Mouse (Mus musculus): ENCODE data around the gene Dhx8. TPM values are rescaled to one million over a fixed set of nuclear protein-coding genes. Genes with fewer than 3 reads are reported as not detected.

Gene Dhx8
- polyA plus RNA-seq (2014; fragmentation: Nextera tagmentation; extraction: Ambion mirVana), result 18.5 and 21.2 TPM in 2 replicates

DNA sequence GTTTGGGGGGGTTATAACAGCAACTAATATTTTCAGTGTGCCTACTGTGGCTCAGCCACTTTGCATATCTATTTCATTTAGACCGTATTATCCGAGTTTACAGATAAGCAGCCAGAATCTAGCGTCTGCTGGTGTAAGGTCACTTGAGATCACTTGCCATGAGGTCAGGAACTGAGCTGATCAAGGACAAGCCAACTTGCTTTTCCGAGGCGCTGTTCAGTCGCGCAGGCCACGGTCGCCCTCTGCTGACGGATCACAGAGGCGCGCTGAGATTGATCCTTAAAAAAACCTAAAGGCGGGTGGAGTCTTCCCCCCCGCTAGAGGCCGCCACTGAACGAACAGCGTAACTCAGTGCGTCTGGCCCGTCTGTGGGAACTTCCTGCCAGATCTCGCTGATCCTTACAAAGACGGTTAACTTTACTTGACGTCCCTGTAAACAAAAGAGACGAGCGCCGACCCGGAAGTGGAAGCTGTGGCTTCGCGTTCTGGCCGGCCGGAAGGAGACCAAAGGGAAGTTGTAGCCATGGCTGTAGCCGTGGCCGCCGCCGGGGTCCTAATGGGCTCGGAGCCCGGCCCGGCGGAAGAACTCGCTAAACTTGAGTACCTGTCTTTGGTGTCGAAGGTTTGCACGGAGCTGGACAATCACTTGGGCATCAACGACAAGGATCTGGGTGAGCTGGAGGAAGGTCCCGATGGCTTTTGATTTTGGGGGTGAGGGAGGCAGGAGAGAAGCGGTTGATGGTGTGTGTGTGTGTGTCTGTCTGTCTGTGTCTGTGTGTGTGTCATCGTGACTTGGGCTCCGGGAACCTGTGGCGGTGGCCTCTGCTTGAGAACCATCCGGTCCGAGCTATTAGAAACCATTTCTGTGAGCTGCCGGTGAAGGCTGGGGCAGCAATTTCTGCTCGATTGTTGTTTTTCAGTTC lies at the start of gene Dhx8:
Dhx8 (plus strand) TSS at position 402 of the 923 bp plus-strand sequence.
- Histone ChIP-seq H3K9ac (ENCODE audit: low read length) (peak within 1 kb of the TSS; percentile 82), H3K9me3 (ENCODE audit: control insufficient read depth, low read length) (no peaks in the 10 kb centered on the region), H3K4me1 (ENCODE audit: control insufficient read depth in 2 of 2, insufficient read depth in 2 of 2, low read length in 2 of 2) (peaks cover 0 to 12% of the 10 kb centered on the region in 2 experiments; a peak in 3 of 4 replicates), H3K4me3 (ENCODE audit: control insufficient read depth in 1 of 2, insufficient read depth in 1 of 2, low read depth in 1 of 2, low read length in 2 of 2) (peak within 1 kb of the TSS; percentile 68 to 98), H3K4me2 (ENCODE audit: low read length) (peak within 1 kb of the TSS; percentile 68), H3K27ac (replicated peaks in 1 of 2; ENCODE audit: control insufficient read depth in 1 of 2, insufficient read depth in 1 of 2, low read depth in 2 of 2, low read length in 2 of 2) (peak within 1 kb of the TSS; percentile 64 to 69; a peak in 3 of 4 replicates), H3K27me3 (ENCODE audit: control insufficient read depth, insufficient read depth, low read length) (no peaks in the 10 kb centered on the region), H3K36me3 (ENCODE audit: control insufficient read depth, insufficient read depth, low read length) (peaks cover 34% of the 10 kb centered on the region)
- peak; percentile 94 for ATAC-seq (ENCODE audit: insufficient number of reproducible peaks, insufficient read depth, low FRiP score, low read depth)
- WGBS, result under 1% methylated on average over 51 of the region's 51 CpGs

DNA sequence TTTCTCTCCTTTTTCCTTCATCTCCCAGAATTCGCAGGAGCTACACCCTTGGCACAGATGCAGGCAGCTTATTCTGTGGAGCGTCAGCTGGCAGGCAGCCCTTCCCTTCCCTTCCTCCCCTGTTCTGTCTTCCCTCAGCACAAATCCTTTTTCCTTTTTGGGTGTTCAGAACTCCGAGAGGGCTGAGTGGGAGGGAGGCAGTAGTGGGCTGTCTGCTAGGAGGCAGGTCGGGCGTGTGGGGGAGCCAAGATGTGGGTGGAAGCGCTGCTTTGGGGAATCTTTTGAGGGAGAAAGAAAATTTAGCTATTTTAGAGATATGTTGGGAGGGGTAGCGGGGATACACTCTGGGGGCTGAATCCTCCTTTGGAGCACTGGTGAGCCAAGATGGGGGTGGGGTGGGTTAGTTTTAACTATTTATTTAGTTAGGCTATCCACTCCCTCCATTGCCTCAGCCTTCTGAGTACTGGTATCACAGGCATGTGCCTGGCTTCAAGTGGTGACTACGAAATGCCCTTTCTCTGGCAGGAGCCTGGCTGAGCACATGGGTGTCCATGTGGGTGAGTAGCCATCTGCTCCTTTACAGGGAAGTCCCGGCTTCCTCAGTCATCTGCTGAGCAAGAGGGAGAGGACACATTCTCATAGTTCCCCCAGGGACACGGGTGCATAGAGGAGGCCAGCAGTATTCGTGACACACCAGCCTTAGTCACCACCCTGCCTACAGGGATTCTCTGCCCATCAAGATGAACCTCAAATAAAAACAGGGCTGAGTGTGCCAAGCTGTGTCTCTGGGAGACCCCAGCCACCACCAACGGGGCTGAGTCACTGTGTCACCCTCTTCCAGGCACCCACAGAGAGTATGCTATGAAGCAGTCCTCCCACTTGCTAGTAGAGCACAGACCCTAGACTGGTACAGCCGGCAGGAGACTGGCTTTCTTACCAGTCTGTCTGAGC lies 45.1 kb upstream of the Dhx8 start:
- H3K4me2 ChIP-seq (ENCODE audit: low read length), result peak overlapping the region; percentile 42
- H3K36me3 ChIP-seq (ENCODE audit: control insufficient read depth, insufficient read depth, low read length), result no peaks in the 10 kb centered on the region
- H3K4me1 ChIP-seq (ENCODE audit: control insufficient read depth in 2 of 2, insufficient read depth in 2 of 2, low read length in 2 of 2), result peaks cover 9 to 14% of the 10 kb centered on the region in 2 experiments
- H3K4me3 ChIP-seq (ENCODE audit: control insufficient read depth in 1 of 2, insufficient read depth in 1 of 2, low read depth in 1 of 2, low read length in 2 of 2), result no peak overlapping the region
- peak overlapping the region; percentile 12 to 62; a peak in 3 of 4 replicates for H3K27ac ChIP-seq (replicated peaks in 1 of 2; ENCODE audit: control insufficient read depth in 1 of 2, insufficient read depth in 1 of 2, low read depth in 2 of 2, low read length in 2 of 2)
- H3K9ac ChIP-seq (ENCODE audit: low read length), result peak overlapping the region; percentile 26; the same call in 1 of the 2 replicates
- WGBS, result 27% methylated on average over 13 of the region's 13 CpGs
- H3K9me3 ChIP-seq (ENCODE audit: control insufficient read depth, low read length), result no peaks in the 10 kb centered on the region
- H3K27me3 ChIP-seq (ENCODE audit: control insufficient read depth, insufficient read depth, low read length), result no peaks in the 10 kb centered on the region
- peak; percentile 54 for ATAC-seq (ENCODE audit: insufficient number of reproducible peaks, insufficient read depth, low FRiP score, low read depth)

DNA sequence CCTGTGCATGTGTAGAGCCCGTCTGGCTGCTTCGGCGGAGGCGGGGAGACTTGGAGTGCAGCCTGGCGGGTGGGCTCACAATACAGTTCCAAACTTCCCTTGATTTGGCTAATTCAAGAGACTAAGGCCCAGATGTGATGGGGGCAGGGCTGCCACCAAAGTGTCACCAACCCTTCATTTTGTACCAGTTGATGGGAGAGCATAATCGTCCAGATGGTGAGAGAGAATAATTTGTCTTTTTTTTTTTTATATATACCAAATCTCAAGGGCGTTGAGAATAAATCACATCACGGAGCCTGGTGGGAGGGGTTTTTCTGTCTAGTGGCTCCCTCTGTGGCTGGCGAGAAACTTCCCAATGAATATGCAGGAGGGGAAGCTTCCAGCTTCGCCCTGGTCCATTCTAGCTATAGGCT lies 43.0 kb upstream of the Dhx8 start:
- WGBS, result 72% methylated on average over 10 of the region's 10 CpGs
- ATAC-seq (ENCODE audit: insufficient number of reproducible peaks, insufficient read depth, low FRiP score, low read depth), result no peak

DNA sequence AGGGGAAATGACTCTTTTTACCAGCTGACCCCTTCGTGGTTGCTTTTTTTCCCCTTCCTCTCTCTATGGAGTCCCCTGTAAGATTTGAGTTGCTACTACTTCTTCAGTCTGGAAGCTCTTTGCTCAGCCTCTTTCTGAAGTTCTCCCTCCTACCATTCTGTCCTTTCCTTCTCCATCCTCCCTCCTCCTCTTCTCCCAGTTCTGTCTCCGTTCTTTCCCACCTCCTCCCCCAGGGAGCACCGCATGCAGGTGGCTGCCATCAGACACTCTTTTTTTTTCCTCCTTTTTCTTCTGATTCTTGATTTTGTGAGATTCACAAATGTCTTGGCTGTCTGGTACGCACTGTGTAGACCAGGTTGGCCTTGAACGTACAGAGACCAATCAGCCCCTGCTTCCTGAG lies 42.4 kb upstream of the Dhx8 start:
- H3K27me3 ChIP-seq (ENCODE audit: control insufficient read depth, insufficient read depth, low read length), result no peaks in the 10 kb centered on the region
- WGBS, result 70% methylated on average over 5 of the region's 5 CpGs
- no peak overlapping the region for H3K9ac ChIP-seq (ENCODE audit: low read length)
- H3K9me3 ChIP-seq (ENCODE audit: control insufficient read depth, low read length), result no peaks in the 10 kb centered on the region
- peaks cover 10 to 14% of the 10 kb centered on the region in 2 experiments for H3K4me1 ChIP-seq (ENCODE audit: control insufficient read depth in 2 of 2, insufficient read depth in 2 of 2, low read length in 2 of 2)
- no peak overlapping the region for H3K27ac ChIP-seq (replicated peaks in 1 of 2; ENCODE audit: control insufficient read depth in 1 of 2, insufficient read depth in 1 of 2, low read depth in 2 of 2, low read length in 2 of 2)
- ATAC-seq (ENCODE audit: insufficient number of reproducible peaks, insufficient read depth, low FRiP score, low read depth), result no peak
- H3K4me3 ChIP-seq (ENCODE audit: control insufficient read depth in 1 of 2, insufficient read depth in 1 of 2, low read depth in 1 of 2, low read length in 2 of 2), result no peak overlapping the region
- H3K36me3 ChIP-seq (ENCODE audit: control insufficient read depth, insufficient read depth, low read length), result no peaks in the 10 kb centered on the region
- no peak overlapping the region for H3K4me2 ChIP-seq (ENCODE audit: low read length)

More for the DNA sequence above, 43.0 kb upstream of the Dhx8 start:
- Histone ChIP-seq H3K36me3 (ENCODE audit: control insufficient read depth, insufficient read depth, low read length) (no peaks in the 10 kb centered on the region), H3K9ac (ENCODE audit: low read length) (no peak overlapping the region), H3K27me3 (ENCODE audit: control insufficient read depth, insufficient read depth, low read length) (no peaks in the 10 kb centered on the region), H3K4me2 (ENCODE audit: low read length) (no peak overlapping the region), H3K4me1 (ENCODE audit: control insufficient read depth in 2 of 2, insufficient read depth in 2 of 2, low read length in 2 of 2) (peaks cover 9 to 14% of the 10 kb centered on the region in 2 experiments), H3K9me3 (ENCODE audit: control insufficient read depth, low read length) (no peaks in the 10 kb centered on the region), H3K27ac (replicated peaks in 1 of 2; ENCODE audit: control insufficient read depth in 1 of 2, insufficient read depth in 1 of 2, low read depth in 2 of 2, low read length in 2 of 2) (no peak overlapping the region), H3K4me3 (ENCODE audit: control insufficient read depth in 1 of 2, insufficient read depth in 1 of 2, low read depth in 1 of 2, low read length in 2 of 2) (no peak overlapping the region)

DNA sequence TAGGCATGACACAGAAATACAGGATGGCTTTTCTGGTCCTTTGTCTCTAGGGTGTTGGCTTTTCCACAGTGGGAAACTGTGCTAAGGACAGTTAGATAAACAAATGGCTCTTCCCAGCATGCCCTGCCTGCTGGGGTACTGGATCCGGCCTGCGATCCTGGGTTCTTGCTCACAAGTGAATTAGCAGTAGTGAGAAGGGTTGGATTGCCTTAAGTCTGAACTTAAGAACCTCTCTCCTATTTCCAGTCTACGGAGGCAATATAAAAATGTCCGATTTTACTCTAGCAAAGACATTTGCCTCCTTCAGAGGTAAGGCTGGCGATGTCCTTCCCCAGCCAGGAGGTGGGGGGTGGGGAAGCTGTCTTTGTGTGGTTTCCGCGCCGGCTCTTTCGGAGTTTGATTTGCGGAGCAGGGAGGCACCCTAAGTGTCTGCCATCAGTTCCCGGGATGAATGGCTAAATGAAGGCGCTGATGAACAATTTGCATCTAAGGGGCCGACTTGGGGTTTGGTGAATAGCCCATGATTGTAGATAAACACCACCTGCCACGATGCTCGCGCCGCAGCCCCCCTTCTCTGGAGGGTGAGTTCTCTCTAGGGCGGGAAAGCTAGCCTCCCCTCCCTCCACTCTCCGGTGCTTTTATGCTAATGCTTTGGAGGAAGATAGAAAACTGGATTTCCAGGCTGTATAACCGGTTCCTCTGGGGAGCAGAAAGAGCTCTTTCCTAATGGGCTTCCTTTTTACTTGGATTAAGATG lies 36.6 kb upstream of the Dhx8 start:
- H3K4me3 ChIP-seq (ENCODE audit: control insufficient read depth in 1 of 2, insufficient read depth in 1 of 2, low read depth in 1 of 2, low read length in 2 of 2), result peak overlapping the region; percentile 29 to 34
- 0 out of 2 replicates have a peak, but pooled peaks cover 3% of the 10 kb centered on the region for H3K9me3 ChIP-seq (ENCODE audit: control insufficient read depth, low read length)
- no peaks in the 10 kb centered on the region for H3K36me3 ChIP-seq (ENCODE audit: control insufficient read depth, insufficient read depth, low read length)
- ATAC-seq (ENCODE audit: insufficient number of reproducible peaks, insufficient read depth, low FRiP score, low read depth), result no peak
- no peaks in the 10 kb centered on the region for H3K27me3 ChIP-seq (ENCODE audit: control insufficient read depth, insufficient read depth, low read length)
- H3K4me1 ChIP-seq (ENCODE audit: control insufficient read depth in 2 of 2, insufficient read depth in 2 of 2, low read length in 2 of 2), result peaks cover 16 to 17% of the 10 kb centered on the region in 2 experiments; a peak in 3 of 4 replicates
- H3K4me2 ChIP-seq (ENCODE audit: low read length), result peak overlapping the region; percentile 70
- WGBS, result 4% methylated on average over 20 of the region's 20 CpGs
- H3K9ac ChIP-seq (ENCODE audit: low read length), result peak overlapping the region; percentile 63
- H3K27ac ChIP-seq (replicated peaks in 1 of 2; ENCODE audit: control insufficient read depth in 1 of 2, insufficient read depth in 1 of 2, low read depth in 2 of 2, low read length in 2 of 2), result no peak overlapping the region

DNA sequence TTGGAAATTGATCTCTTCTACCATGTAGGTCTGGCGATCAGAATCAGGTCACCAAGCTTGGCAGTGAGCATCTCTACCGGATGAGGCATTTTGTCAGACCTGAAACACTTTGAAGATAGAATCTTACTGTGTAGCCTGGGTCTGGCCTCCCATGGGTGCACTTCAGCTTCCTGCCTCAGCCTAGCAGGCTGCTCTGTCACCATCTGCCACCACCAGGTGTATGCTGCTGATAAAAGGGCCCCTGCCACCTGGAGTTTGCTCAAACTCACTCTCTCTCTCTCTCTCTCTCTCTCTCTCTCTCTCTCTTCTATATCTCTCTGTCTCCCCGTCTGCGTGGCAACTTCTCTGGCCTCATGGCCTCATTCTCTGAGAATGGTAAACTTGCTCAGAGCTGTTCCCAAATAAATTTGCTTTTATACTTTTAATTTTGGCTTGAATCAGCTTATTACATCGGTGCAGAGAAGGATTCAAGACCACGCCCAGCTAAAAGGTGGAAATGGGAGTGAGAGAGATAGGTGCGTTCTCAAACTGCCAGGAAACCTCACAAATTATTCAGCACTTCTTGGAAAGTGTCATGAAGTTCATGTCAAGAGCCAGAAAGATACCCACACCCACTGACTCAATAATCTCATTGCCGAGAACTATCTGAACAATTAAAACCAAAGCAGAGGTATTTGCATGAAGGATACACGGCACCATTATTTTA lies 35.4 kb upstream of the Dhx8 start:
- Histone ChIP-seq H3K4me1 (ENCODE audit: control insufficient read depth in 2 of 2, insufficient read depth in 2 of 2, low read length in 2 of 2) (peaks cover 16 to 17% of the 10 kb centered on the region in 2 experiments; a peak in 3 of 4 replicates), H3K4me3 (ENCODE audit: control insufficient read depth in 1 of 2, insufficient read depth in 1 of 2, low read depth in 1 of 2, low read length in 2 of 2) (no peak overlapping the region), H3K27me3 (ENCODE audit: control insufficient read depth, insufficient read depth, low read length) (no peaks in the 10 kb centered on the region), H3K4me2 (ENCODE audit: low read length) (no peak overlapping the region), H3K9ac (ENCODE audit: low read length) (no peak overlapping the region), H3K27ac (replicated peaks in 1 of 2; ENCODE audit: control insufficient read depth in 1 of 2, insufficient read depth in 1 of 2, low read depth in 2 of 2, low read length in 2 of 2) (no peak overlapping the region), H3K36me3 (ENCODE audit: control insufficient read depth, insufficient read depth, low read length) (no peaks in the 10 kb centered on the region), H3K9me3 (ENCODE audit: control insufficient read depth, low read length) (0 out of 2 replicates have a peak, but pooled peaks cover 3% of the 10 kb centered on the region)
- no peak for ATAC-seq (ENCODE audit: insufficient number of reproducible peaks, insufficient read depth, low FRiP score, low read depth)
- 89% methylated on average over 9 of the region's 9 CpGs for WGBS

Measured in heart, embryonic 14.5 days (tissue).